Mouse (Mus musculus) ES-E14 (cell line): Measurements from ENCODE around the gene Gm28539.
"Not testable (repeated sequence)": the region's sequence is repeated elsewhere in the genome, so short reads cannot be mapped to it uniquely, and the experiment has no call there.

Experiments
- CHD2 ChIP-seq: IDR thresholded peaks from 2 replicates; pipeline ENCODE4 v1.6.1; 2014; ENCODE audit warnings: mild to moderate bottlenecking, low read depth, low read length, inconsistent platforms
- HCFC1 ChIP-seq: IDR thresholded peaks from 2 replicates; pipeline ENCODE4 v1.6.1; 2012; ENCODE audit warnings: low read length, inconsistent platforms, borderline replicate concordance; ENCODE audit not compliant: insufficient read depth

GRCm38 (mm10) chr16:18975665-18976064 is 139.3 kb downstream of the Gm28539 start:
- TF ChIP-seq HCFC1, CHD2: not testable (repeated sequence)
